8 mouse cellular contexts compared by ENCODE assay signal in genomic region chr5:38259455-38260106, GRCm38 (mm10). TPM values are rescaled to one million over a fixed set of nuclear protein-coding genes. Genes with fewer than 3 reads are reported as not detected.
DNase-seq lines count a peak whose midpoint lies in the region; ATAC-seq and TF ChIP-seq lines count a peak whose summit lies in the region.

No protein-coding gene starts in this region.

- no peak for DNase-seq in gastrocnemius, adult 2 months
- DNase-seq in gastrocnemius, adult 18-20 months (ENCODE audit: low spot score): no peak
- DNase-seq in 416B (ENCODE audit: low read depth): peak; percentile 23
- DNase-seq in forebrain, embryonic 10.5 days (ENCODE audit: extremely low spot score, low spot score): no peak
- DNase-seq in gastrocnemius, postnatal 10 days: no peak
- DNase-seq in cerebellum, postnatal 14 days: no peak

- H3K4me1 ChIP-seq in forebrain, embryonic 10.5 days: peaks cover 20% of the 10 kb centered on the region
- peaks cover 8% of the 10 kb centered on the region for H3K4me1 ChIP-seq in liver, embryonic 12.5 days

- 47% methylated on average over 9 of the region's 9 CpGs for WGBS in forebrain, embryonic 10.5 days
- WGBS in liver, embryonic 12.5 days (ENCODE audit: insufficient replicate concordance): 31% methylated on average over 9 of the region's 9 CpGs

- H3K27ac ChIP-seq in gastrocnemius, adult 2 months: peak overlapping the region; percentile 95
- H3K27ac ChIP-seq in forebrain, embryonic 10.5 days: peak overlapping the region; percentile 88
- peak overlapping the region; percentile 78 for H3K27ac ChIP-seq in liver, embryonic 12.5 days

- H3K9me3 ChIP-seq in forebrain, embryonic 10.5 days: no peaks in the 10 kb centered on the region
- H3K9me3 ChIP-seq in liver, embryonic 12.5 days (replicated peaks): no peaks in the 10 kb centered on the region

- H3K4me2 ChIP-seq in liver, embryonic 12.5 days: peak overlapping the region; percentile 80

- peak overlapping the region; percentile 96 for H3K4me3 ChIP-seq in gastrocnemius, adult 2 months
- H3K4me3 ChIP-seq in forebrain, embryonic 10.5 days: peak overlapping the region; percentile 71
- peak overlapping the region; percentile 75 for H3K4me3 ChIP-seq in liver, embryonic 12.5 days

- 0 out of 2 replicates have a peak, but pooled peaks cover 6% of the 10 kb centered on the region for H3K27me3 ChIP-seq in forebrain, embryonic 10.5 days (ENCODE audit: poor library complexity, severe bottlenecking)
- no peaks in the 10 kb centered on the region; the same call in 1 of the 2 replicates for H3K27me3 ChIP-seq in liver, embryonic 12.5 days (replicated peaks)

- peaks cover 29% of the 10 kb centered on the region for H3K36me3 ChIP-seq in forebrain, embryonic 10.5 days (replicated peaks)
- H3K36me3 ChIP-seq in liver, embryonic 12.5 days: peaks cover 29% of the 10 kb centered on the region

- no peak for TF ChIP-seq CTCF in gastrocnemius, adult 2 months (IDR thresholded peaks at IDR 0.05)

- intact Hi-C loops in gastrocnemius, adult 2 months (cut with DNase I): loop anchor here (2.0 kb wide), 1 partner anchor 39 kb away; the partner anchor contains the start of genes Lyar and Zbtb49

- peak overlapping the region; percentile 74 for H3K9ac ChIP-seq in liver, embryonic 12.5 days

- no peak; the same call in none of the 2 replicates for ATAC-seq in liver, embryonic 12.5 days
- ATAC-seq in megakaryocyte-erythroid progenitor cell, adult 5-6 weeks (replicated peaks; ENCODE audit: low FRiP score, low TSS enrichment, poor library complexity, severe bottlenecking): no peak

RNA-seq across cellular contexts. Expression of gene Tmem128, which starts 0.4 kb away (rescaled TPM):
- total RNA-seq in gastrocnemius, adult 2 months (2021): 1 to 10 TPM; 6.6 to 8.1 TPM
- total RNA-seq in gastrocnemius, adult 18-20 months (2021): 1 to 10 TPM; 6.4 to 7.8 TPM
- 75.5 and 79.5 TPM in 2 replicates for polyA plus RNA-seq in forebrain, embryonic 10.5 days (2016; fragmentation: Nextera tagmentation; extraction: Ambion mirVana)
- polyA plus RNA-seq in liver, embryonic 12.5 days (2016; fragmentation: Nextera tagmentation; extraction: Ambion mirVana): 51.3 and 55.5 TPM in 2 replicates
- total RNA-seq in megakaryocyte-erythroid progenitor cell, adult 5-6 weeks (2014; fragmentation: Nextera tagmentation): 35.4 and 43.3 TPM in 2 replicates
- total RNA-seq in megakaryocyte-erythroid progenitor cell, adult 5-6 weeks (2017): 16.2 and 28.8 TPM in 2 replicates
- total RNA-seq in gastrocnemius, postnatal 10 days (2021): 10 to 100 TPM; 12.1 to 16.4 TPM

RNA-seq across cellular contexts. Expression of gene Otop1, which starts 16.2 kb away (rescaled TPM):
- total RNA-seq in gastrocnemius, adult 2 months (2021): under 1 TPM; 0.18 to 0.20 TPM
- total RNA-seq in gastrocnemius, adult 18-20 months (2021): under 1 TPM; 0.27 to 0.71 TPM
- 0.04 TPM in 1 of 2 replicates, not detected in the other for polyA plus RNA-seq in forebrain, embryonic 10.5 days (2016; fragmentation: Nextera tagmentation; extraction: Ambion mirVana)
- polyA plus RNA-seq in liver, embryonic 12.5 days (2016; fragmentation: Nextera tagmentation; extraction: Ambion mirVana): not detected in 2 replicates
- total RNA-seq in megakaryocyte-erythroid progenitor cell, adult 5-6 weeks (2014; fragmentation: Nextera tagmentation): not detected in 2 replicates
- total RNA-seq in megakaryocyte-erythroid progenitor cell, adult 5-6 weeks (2017): not detected in 2 replicates
- under 1 TPM; 0.47 TPM for total RNA-seq in gastrocnemius, postnatal 10 days (2021)

RNA-seq across cellular contexts. Expression of gene Lyar, which starts 39.3 kb away (rescaled TPM):
- total RNA-seq in gastrocnemius, adult 2 months (2021): 10 to 100 TPM; 18.7 to 19.9 TPM
- total RNA-seq in gastrocnemius, adult 18-20 months (2021): 10 to 100 TPM; 21.3 to 22.0 TPM
- 191 and 208 TPM in 2 replicates for polyA plus RNA-seq in forebrain, embryonic 10.5 days (2016; fragmentation: Nextera tagmentation; extraction: Ambion mirVana)
- 145 and 147 TPM in 2 replicates for polyA plus RNA-seq in liver, embryonic 12.5 days (2016; fragmentation: Nextera tagmentation; extraction: Ambion mirVana)
- total RNA-seq in megakaryocyte-erythroid progenitor cell, adult 5-6 weeks (2014; fragmentation: Nextera tagmentation): 158 and 198 TPM in 2 replicates
- total RNA-seq in megakaryocyte-erythroid progenitor cell, adult 5-6 weeks (2017): 267 and 298 TPM in 2 replicates
- total RNA-seq in gastrocnemius, postnatal 10 days (2021): 10 to 100 TPM; 15.4 to 16.2 TPM

RNA-seq across cellular contexts. Expression of gene Zbtb49, which starts 39.3 kb away (rescaled TPM):
- total RNA-seq in gastrocnemius, adult 2 months (2021): 1 to 10 TPM; 2.6 to 3.1 TPM
- total RNA-seq in gastrocnemius, adult 18-20 months (2021): 1 to 10 TPM; 1.9 to 3.1 TPM
- 16.0 and 18.0 TPM in 2 replicates for polyA plus RNA-seq in forebrain, embryonic 10.5 days (2016; fragmentation: Nextera tagmentation; extraction: Ambion mirVana)
- polyA plus RNA-seq in liver, embryonic 12.5 days (2016; fragmentation: Nextera tagmentation; extraction: Ambion mirVana): 4.4 and 5.4 TPM in 2 replicates
- 5.6 and 16.1 TPM in 2 replicates for total RNA-seq in megakaryocyte-erythroid progenitor cell, adult 5-6 weeks (2014; fragmentation: Nextera tagmentation)
- 6.8 and 13.5 TPM in 2 replicates for total RNA-seq in megakaryocyte-erythroid progenitor cell, adult 5-6 weeks (2017)
- 1 to 10 TPM; 3.7 to 6.3 TPM for total RNA-seq in gastrocnemius, postnatal 10 days (2021)

RNA-seq across cellular contexts. Expression of gene Drd5, which starts 59.6 kb away (rescaled TPM):
- not detected for total RNA-seq in gastrocnemius, adult 2 months (2021)
- not detected for total RNA-seq in gastrocnemius, adult 18-20 months (2021)
- polyA plus RNA-seq in forebrain, embryonic 10.5 days (2016; fragmentation: Nextera tagmentation; extraction: Ambion mirVana): 0.05 TPM in 1 of 2 replicates, not detected in the other
- polyA plus RNA-seq in liver, embryonic 12.5 days (2016; fragmentation: Nextera tagmentation; extraction: Ambion mirVana): not detected in 2 replicates
- not detected in 2 replicates for total RNA-seq in megakaryocyte-erythroid progenitor cell, adult 5-6 weeks (2014; fragmentation: Nextera tagmentation)
- total RNA-seq in megakaryocyte-erythroid progenitor cell, adult 5-6 weeks (2017): not detected in 2 replicates
- not detected for total RNA-seq in gastrocnemius, postnatal 10 days (2021)

Comparison
In these comparisons a context has a peak if more than half of its experiments do, and no peak if none do; other contexts are left out.
1. RNA of gene Lyar, which starts 39.3 kb away (total RNA-seq): 158 to 298 TPM in megakaryocyte-erythroid progenitor cell, adult 5-6 weeks; 21.3 to 22.0 TPM in gastrocnemius, adult 18-20 months, 18.7 to 19.9 TPM in gastrocnemius, adult 2 months and 15.4 to 16.2 TPM in gastrocnemius, postnatal 10 days; every median in the first group is over 4 times any median in the second.
2. Peak in every context shown above with its lines, with median percentiles within 50 percentile points of each other: H3K27ac ChIP-seq and H3K4me3 ChIP-seq.